Mouse (Mus musculus) right cerebral cortex, postnatal 14 days (tissue): ENCODE measurements around the gene Nme9.

Source experiments
- DNase-seq: peaks from one replicate; pipeline ENCODE4 v3.0.0; 2022

Gene Nme9

GRCm38 (mm10) chr9:99484632-99485031 lies 33.4 kb downstream of the Nme9 start:
- DNase-seq, result no peak

- DNase-seq, result no peak
Measured at GRCm38 (mm10) chr9:99485144-99485543, 33.9 kb downstream of the Nme9 start.

GRCm38 (mm10) chr9:99487126-99487695 lies 35.9 kb downstream of the Nme9 start:
- DNase-seq, result no peak

GRCm38 (mm10) chr9:99487841-99488240 lies 36.6 kb downstream of the Nme9 start:
- DNase-seq, result no peak

GRCm38 (mm10) chr9:99491050-99491449 lies 39.8 kb downstream of the Nme9 start:
- DNase-seq, result no peak

GRCm38 (mm10) chr9:99492634-99493200 lies 41.4 kb downstream of the Nme9 start:
- DNase-seq, result no peak

GRCm38 (mm10) chr9:99499336-99499735 lies 48.1 kb downstream of the Nme9 start:
- no peak for DNase-seq

GRCm38 (mm10) chr9:99505875-99506274 lies 54.6 kb downstream of the Nme9 start:
- no peak for DNase-seq
